Mouse (Mus musculus): ENCODE results near the gene Dazap2. TPM values are rescaled to one million over a fixed set of nuclear protein-coding genes. Genes with fewer than 3 reads are reported as not detected.
A peak's percentile ranks its signal among the peaks of the same experiment; 100 is the strongest.

Gene Dazap2
- polyA plus RNA-seq (2016; fragmentation: Nextera tagmentation; extraction: Ambion mirVana): 209 and 212 TPM in 2 replicates

DNA sequence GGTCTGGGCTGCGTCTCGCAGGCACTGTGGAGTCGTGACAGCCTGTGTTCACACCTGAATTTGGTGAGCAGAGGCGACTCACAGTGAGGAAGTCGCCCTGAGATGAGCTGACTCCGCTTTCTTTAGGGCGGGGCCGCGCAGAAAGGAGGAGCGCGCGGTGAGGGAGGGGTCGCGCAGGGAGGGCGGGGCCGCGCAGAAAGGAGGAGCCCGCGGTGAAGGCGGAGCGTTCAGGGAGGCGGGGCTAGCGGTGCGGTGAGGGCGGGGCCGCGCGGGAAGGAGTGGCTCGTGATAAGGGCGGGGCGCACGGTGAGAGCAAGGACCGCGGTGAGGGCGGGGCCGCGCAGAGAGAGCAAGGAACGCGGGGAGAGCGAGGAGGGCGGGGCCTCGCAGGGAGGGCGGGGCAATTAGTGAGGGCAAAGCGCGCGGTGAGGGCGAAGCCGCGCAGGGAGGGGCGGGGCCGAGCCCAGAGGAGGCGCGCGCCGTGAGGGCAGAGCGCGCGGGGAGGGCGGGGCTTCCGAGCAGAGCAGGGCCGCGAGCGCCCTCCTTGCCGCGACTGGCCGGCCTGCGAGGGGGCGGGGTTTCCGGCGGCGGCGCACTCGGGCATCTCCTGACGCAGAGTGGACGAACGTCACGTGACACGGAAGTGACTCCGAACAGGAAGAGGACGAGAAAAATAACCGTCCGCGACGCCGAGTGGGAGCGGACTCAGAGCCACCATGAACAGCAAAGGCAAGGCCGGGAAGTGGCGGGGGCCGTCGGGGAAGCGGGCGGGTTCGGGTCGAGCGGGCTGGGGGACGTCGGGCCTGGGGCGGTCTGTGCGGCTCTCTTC, at the start of gene Dazap2:
TSS of gene Dazap2 (plus strand) at position 354 of the 829 bp plus-strand sequence.
- peak within 1 kb of the TSS; percentile 98 for H3K27ac ChIP-seq
- peak within 1 kb of the TSS; percentile 93 for H3K4me3 ChIP-seq
- 0 out of 2 replicates have a peak, but pooled peaks cover 4% of the 10 kb centered on the region for H3K27me3 ChIP-seq (ENCODE audit: insufficient read depth, poor library complexity, severe bottlenecking)
- under 1% methylated on average over 92 of the region's 99 CpGs for WGBS
- peak; percentile 99 for DNase-seq (ENCODE audit: low spot score)
- H3K4me1 ChIP-seq: peaks cover 24% of the 10 kb centered on the region
- peaks cover 27% of the 10 kb centered on the region for H3K36me3 ChIP-seq
- no peaks in the 10 kb centered on the region for H3K9me3 ChIP-seq

GRCm38 (mm10) chr15:100566531-100566930, 48.6 kb upstream of the Dazap2 start:
- no peaks in the 10 kb centered on the region for H3K9me3 ChIP-seq
- H3K27me3 ChIP-seq (ENCODE audit: insufficient read depth, poor library complexity, severe bottlenecking): no peaks in the 10 kb centered on the region
- no peak overlapping the region for H3K4me3 ChIP-seq
- 60% methylated on average over 2 of the region's 2 CpGs for WGBS
- H3K36me3 ChIP-seq: no peaks in the 10 kb centered on the region
- no peak overlapping the region for H3K27ac ChIP-seq
- no peak for DNase-seq (ENCODE audit: low spot score)
- H3K4me1 ChIP-seq: no peaks in the 10 kb centered on the region

DNA sequence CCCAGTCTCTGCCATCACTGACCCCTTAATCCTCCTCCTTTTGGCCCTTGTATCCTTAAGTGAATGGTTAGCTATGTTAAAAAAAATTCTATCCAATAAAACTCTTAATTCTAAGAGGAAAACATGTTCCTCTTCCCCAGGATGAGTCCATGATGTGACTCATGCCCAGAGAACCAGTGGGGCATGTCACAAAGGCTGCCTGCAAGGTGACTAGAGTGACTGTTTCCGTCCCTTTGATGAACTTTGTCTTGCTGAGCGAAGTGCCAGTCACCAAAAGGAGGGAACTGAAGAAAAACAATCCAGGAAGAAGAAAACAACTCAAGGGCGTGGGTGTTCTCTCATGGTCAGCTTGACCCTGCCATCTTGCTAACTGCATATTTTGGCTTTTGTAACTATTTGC, 45.9 kb upstream of the Dazap2 start:
- no peak for DNase-seq (ENCODE audit: low spot score)
- no peaks in the 10 kb centered on the region for H3K27me3 ChIP-seq (ENCODE audit: insufficient read depth, poor library complexity, severe bottlenecking)
- H3K4me1 ChIP-seq: peaks cover 9% of the 10 kb centered on the region
- H3K36me3 ChIP-seq: no peaks in the 10 kb centered on the region
- H3K27ac ChIP-seq: no peak overlapping the region
- H3K9me3 ChIP-seq: no peaks in the 10 kb centered on the region
- WGBS: 47% methylated on average over 3 of the region's 3 CpGs
- H3K4me3 ChIP-seq: no peak overlapping the region

DNA sequence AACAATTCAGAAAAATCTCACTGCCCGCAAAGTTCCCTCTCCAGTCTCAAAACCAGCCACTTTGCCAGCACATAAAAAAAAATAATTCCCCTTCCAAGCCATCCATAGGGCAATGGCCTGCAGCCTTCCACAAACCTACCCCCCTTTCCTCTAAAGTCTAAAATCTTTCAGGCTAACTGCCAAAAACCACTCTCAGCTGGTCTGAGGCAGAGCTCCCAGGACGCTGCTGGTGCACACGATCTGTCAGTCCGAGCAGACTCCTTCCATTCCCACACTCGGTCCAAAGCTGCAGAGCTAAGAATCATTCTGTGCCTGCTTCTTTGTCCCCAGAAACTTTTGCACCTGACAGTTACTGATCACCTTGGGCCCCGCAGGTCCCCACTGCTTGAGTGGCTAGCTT, 41.2 kb upstream of the Dazap2 start:
- WGBS: 57% methylated on average over 6 of the region's 6 CpGs
- H3K27ac ChIP-seq: peak overlapping the region; percentile 53; the same call in 1 of the 2 replicates

DNA sequence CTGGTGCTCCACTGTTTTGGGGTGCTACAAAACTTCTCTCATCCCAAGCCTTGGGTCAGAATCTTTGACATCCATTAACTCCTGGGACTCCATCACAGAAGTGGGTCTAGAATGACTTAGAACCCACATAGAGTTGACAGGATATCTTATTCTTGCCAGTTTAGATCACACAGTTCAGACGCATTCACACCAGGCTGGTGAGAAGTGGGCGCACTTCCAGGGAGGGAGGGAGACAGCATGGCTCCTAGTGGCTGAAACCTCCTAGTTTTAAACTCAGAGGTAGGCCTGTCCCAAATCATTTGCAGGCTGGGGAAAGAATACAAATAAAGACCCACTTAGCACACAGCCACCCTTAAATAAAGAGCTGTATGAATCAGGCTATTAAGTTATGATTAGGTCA, 40.8 kb upstream of the Dazap2 start:
- Histone ChIP-seq H3K27ac (no peak overlapping the region), H3K9me3 (no peaks in the 10 kb centered on the region), H3K36me3 (0 out of 2 replicates have a peak, but pooled peaks cover 4% of the 10 kb centered on the region), H3K4me1 (peaks cover 9% of the 10 kb centered on the region), H3K4me3 (no peak overlapping the region), H3K27me3 (ENCODE audit: insufficient read depth, poor library complexity, severe bottlenecking) (peaks cover 21% of the 10 kb centered on the region)
- DNase-seq (ENCODE audit: low spot score): no peak
- WGBS: 61% methylated on average over 2 of the region's 2 CpGs

More for the DNA sequence above, 41.2 kb upstream of the Dazap2 start:
- Histone ChIP-seq H3K9me3 (no peaks in the 10 kb centered on the region), H3K27me3 (ENCODE audit: insufficient read depth, poor library complexity, severe bottlenecking) (peaks cover 21% of the 10 kb centered on the region), H3K4me1 (peaks cover 9% of the 10 kb centered on the region), H3K4me3 (no peak overlapping the region), H3K36me3 (0 out of 2 replicates have a peak, but pooled peaks cover 4% of the 10 kb centered on the region)
- no peak for DNase-seq (ENCODE audit: low spot score)

- Histone ChIP-seq H3K27me3 (ENCODE audit: insufficient read depth, poor library complexity, severe bottlenecking) (peaks cover 21% of the 10 kb centered on the region), H3K4me1 (peaks cover 9% of the 10 kb centered on the region), H3K9me3 (no peaks in the 10 kb centered on the region), H3K27ac (no peak overlapping the region), H3K36me3 (0 out of 2 replicates have a peak, but pooled peaks cover 4% of the 10 kb centered on the region), H3K4me3 (no peak overlapping the region)
- WGBS: 84% methylated on average over 12 of the region's 12 CpGs
- no peak for DNase-seq (ENCODE audit: low spot score)
These were observed 39.8 kb upstream of the Dazap2 start for GRCm38 (mm10) chr15:100575366-100575765.

- Histone ChIP-seq H3K9me3 (no peaks in the 10 kb centered on the region), H3K27ac (no peak overlapping the region), H3K27me3 (ENCODE audit: insufficient read depth, poor library complexity, severe bottlenecking) (peaks cover 21% of the 10 kb centered on the region), H3K4me3 (no peak overlapping the region), H3K4me1 (peaks cover 9% of the 10 kb centered on the region), H3K36me3 (0 out of 2 replicates have a peak, but pooled peaks cover 4% of the 10 kb centered on the region)
- WGBS: 80% methylated on average over 6 of the region's 6 CpGs
- no peak for DNase-seq (ENCODE audit: low spot score)
These were observed 38.8 kb upstream of the Dazap2 start for GRCm38 (mm10) chr15:100576392-100576791.

DNA sequence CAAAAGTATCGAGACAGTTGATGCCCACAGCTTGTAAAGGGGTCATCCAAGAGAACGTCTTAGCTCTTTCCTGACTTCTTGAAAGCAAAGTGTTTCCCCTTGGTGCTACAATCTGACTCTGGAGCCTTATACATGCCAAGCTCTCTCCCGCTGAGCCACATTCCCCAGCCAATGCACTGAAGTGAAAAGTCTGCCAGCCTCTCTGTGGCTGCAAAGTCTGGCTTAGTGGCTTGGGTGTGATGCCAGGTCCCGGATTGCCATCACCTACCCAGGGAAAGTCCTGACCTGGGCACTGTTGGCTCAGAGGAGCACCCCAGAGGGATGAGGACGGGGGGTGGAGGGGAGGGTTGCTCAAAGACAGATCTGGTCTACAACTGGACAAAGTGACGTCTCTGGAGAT, 38.3 kb upstream of the Dazap2 start:
- peaks cover 21% of the 10 kb centered on the region for H3K27me3 ChIP-seq (ENCODE audit: insufficient read depth, poor library complexity, severe bottlenecking)
- DNase-seq (ENCODE audit: low spot score): no peak
- H3K4me3 ChIP-seq: no peak overlapping the region
- H3K36me3 ChIP-seq: 0 out of 2 replicates have a peak, but pooled peaks cover 4% of the 10 kb centered on the region
- WGBS: 76% methylated on average over 6 of the region's 6 CpGs
- peaks cover 9% of the 10 kb centered on the region for H3K4me1 ChIP-seq
- H3K9me3 ChIP-seq: no peaks in the 10 kb centered on the region
- H3K27ac ChIP-seq: no peak overlapping the region

DNA sequence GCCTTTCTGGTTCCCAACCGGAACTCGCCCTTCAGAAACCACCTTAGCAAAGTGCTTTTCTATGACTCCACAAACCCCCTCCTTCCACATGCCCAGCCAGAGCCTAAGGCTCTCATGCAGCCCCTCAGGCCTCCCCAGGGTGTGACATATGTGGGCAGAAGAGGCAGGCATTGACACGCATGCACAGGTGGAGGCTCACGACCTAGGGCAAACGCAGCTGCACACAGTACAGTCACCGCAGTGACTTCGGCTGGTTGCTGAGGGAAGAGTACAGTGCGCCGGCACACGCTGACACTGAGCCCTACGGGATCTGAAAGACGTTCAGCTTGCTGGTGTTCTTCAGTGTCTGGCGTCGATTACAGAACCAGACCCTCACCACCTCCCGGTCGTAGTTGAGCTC, 37.2 kb upstream of the Dazap2 start:
- DNase-seq (ENCODE audit: low spot score): no peak
- Histone ChIP-seq H3K4me3 (no peak overlapping the region), H3K4me1 (peaks cover 9% of the 10 kb centered on the region), H3K27me3 (ENCODE audit: insufficient read depth, poor library complexity, severe bottlenecking) (peaks cover 28% of the 10 kb centered on the region), H3K27ac (no peak overlapping the region), H3K36me3 (0 out of 2 replicates have a peak, but pooled peaks cover 4% of the 10 kb centered on the region), H3K9me3 (no peaks in the 10 kb centered on the region)
- WGBS: 82% methylated on average over 16 of the region's 16 CpGs

- H3K27me3 ChIP-seq (ENCODE audit: insufficient read depth, poor library complexity, severe bottlenecking): peaks cover 39% of the 10 kb centered on the region
- DNase-seq (ENCODE audit: low spot score): no peak
These were observed 35.0 kb upstream of the Dazap2 start for GRCm38 (mm10) chr15:100580108-100580507.

DNA sequence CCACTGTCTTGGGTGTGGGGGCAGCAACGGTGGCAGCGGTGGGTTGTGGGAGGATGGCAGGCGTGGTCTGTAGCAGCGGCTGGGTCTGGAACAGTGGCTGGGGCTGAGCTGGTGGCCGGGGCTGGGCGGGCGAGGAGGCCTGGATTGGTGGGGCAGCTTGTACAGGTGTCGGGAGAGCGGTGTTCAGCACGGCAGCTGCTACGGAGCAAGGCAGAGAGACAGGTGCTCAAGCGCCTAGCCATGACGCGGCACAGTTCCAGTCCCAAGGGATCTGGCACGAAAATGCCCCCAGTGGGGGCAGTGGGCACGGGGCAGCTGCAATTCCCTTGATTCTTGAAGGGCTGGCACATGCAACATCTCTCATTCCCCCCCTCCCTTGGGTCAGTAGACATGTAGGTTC, 29.2 kb upstream of the Dazap2 start:
- H3K27me3 ChIP-seq (ENCODE audit: insufficient read depth, poor library complexity, severe bottlenecking): peaks cover 28% of the 10 kb centered on the region
- peaks cover 4% of the 10 kb centered on the region; the same call in 1 of the 2 replicates for H3K36me3 ChIP-seq
- DNase-seq (ENCODE audit: low spot score): no peak
- H3K9me3 ChIP-seq: no peaks in the 10 kb centered on the region
- no peak overlapping the region for H3K27ac ChIP-seq
- H3K4me3 ChIP-seq: no peak overlapping the region
- no peaks in the 10 kb centered on the region for H3K4me1 ChIP-seq
- WGBS: 88% methylated on average over 16 of the region's 16 CpGs

More at GRCm38 (mm10) chr15:100580108-100580507, 35.0 kb upstream of the Dazap2 start:
- no peaks in the 10 kb centered on the region for H3K4me1 ChIP-seq
- H3K9me3 ChIP-seq: no peaks in the 10 kb centered on the region
- no peak overlapping the region for H3K4me3 ChIP-seq
- H3K27ac ChIP-seq: no peak overlapping the region
- 87% methylated on average over 10 of the region's 10 CpGs for WGBS
- H3K36me3 ChIP-seq: 0 out of 2 replicates have a peak, but pooled peaks cover 4% of the 10 kb centered on the region

DNA sequence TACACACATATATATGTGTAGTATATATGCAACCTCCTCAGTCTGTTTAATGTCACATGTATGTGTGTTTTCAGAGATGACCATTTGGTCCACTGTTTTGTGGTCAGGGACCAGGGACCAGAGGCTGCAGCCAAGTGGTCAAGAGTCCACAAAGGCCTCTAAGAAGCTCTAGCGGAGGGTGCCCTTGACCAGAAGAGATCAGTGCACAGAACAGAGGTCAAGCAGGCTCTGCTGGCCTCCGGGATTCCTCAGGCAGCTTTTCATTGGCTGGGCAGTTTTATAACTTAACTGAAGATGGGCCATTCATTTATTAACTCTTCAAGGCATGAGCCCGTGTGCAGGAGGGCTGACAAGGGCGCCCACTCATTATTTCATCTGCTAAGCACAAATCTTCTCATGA, 28.0 kb upstream of the Dazap2 start:
- WGBS: 78% methylated on average over 4 of the region's 4 CpGs

GRCm38 (mm10) chr15:100588297-100588696, 26.9 kb upstream of the Dazap2 start:
- Histone ChIP-seq H3K4me3 (no peak overlapping the region), H3K4me1 (no peaks in the 10 kb centered on the region), H3K27ac (no peak overlapping the region), H3K36me3 (peaks cover 4% of the 10 kb centered on the region; the same call in 1 of the 2 replicates), H3K27me3 (ENCODE audit: insufficient read depth, poor library complexity, severe bottlenecking) (peaks cover 18% of the 10 kb centered on the region), H3K9me3 (no peaks in the 10 kb centered on the region)
- 80% methylated on average over 6 of the region's 6 CpGs for WGBS
- DNase-seq (ENCODE audit: low spot score): no peak

More for the DNA sequence above, 28.0 kb upstream of the Dazap2 start:
- DNase-seq (ENCODE audit: low spot score): no peak
- peaks cover 4% of the 10 kb centered on the region; the same call in 1 of the 2 replicates for H3K36me3 ChIP-seq
- H3K4me3 ChIP-seq: no peak overlapping the region
- H3K9me3 ChIP-seq: no peaks in the 10 kb centered on the region
- no peaks in the 10 kb centered on the region for H3K4me1 ChIP-seq
- H3K27me3 ChIP-seq (ENCODE audit: insufficient read depth, poor library complexity, severe bottlenecking): peaks cover 28% of the 10 kb centered on the region
- H3K27ac ChIP-seq: no peak overlapping the region

Measured in heart, embryonic 10.5 days (tissue).